Mouse (Mus musculus): Measurements from ENCODE around the gene Dvl2. TPM values are rescaled to one million over a fixed set of nuclear protein-coding genes. Genes with fewer than 3 reads are reported as not detected.
A peak's percentile ranks its signal among the peaks of the same experiment; 100 is the strongest.

Gene Dvl2
- polyA plus RNA-seq, 1 experiment from 2014 or later: 34.9 TPM

- peak overlapping the region; percentile 34 for H3K9ac ChIP-seq (replicated peaks; ENCODE audit: low read length)
- peaks cover 3% of the 10 kb centered on the region for H3K36me3 ChIP-seq (replicated peaks; ENCODE audit: control insufficient read depth, insufficient read depth, low read depth, low read length)
- DNase-seq (ENCODE audit: low spot score) (no peak), ATAC-seq (replicated peaks; ENCODE audit: insufficient number of reproducible peaks, low FRiP score, low TSS enrichment, low read depth) (no peak)
- H3K27ac ChIP-seq (replicated peaks; ENCODE audit: low read depth, low read length): no peak overlapping the region
- H3K4me3 ChIP-seq (ENCODE audit: low read depth, low read length): peak overlapping the region; percentile 99; the same call in 1 of the 2 replicates
- H3K4me2 ChIP-seq (ENCODE audit: low read depth, low read length): peak overlapping the region; percentile 71
- 83% methylated on average over 4 of the region's 4 CpGs for WGBS
- H3K4me1 ChIP-seq (ENCODE audit: control insufficient read depth, insufficient read depth, low read length): peaks cover 4% of the 10 kb centered on the region
- no peaks in the 10 kb centered on the region for H3K27me3 ChIP-seq (ENCODE audit: control insufficient read depth, insufficient read depth, low read length)
- no peaks in the 10 kb centered on the region for H3K9me3 ChIP-seq (replicated peaks; ENCODE audit: control insufficient read depth, low read length)
Observed at GRCm38 (mm10) chr11:69983377-69983776, 17.0 kb upstream of the Dvl2 start.

- no peak for DNase-seq (ENCODE audit: low spot score)
- Histone ChIP-seq H3K4me2 (ENCODE audit: low read depth, low read length) (no peak overlapping the region), H3K4me3 (ENCODE audit: low read depth, low read length) (no peak overlapping the region), H3K36me3 (replicated peaks; ENCODE audit: control insufficient read depth, insufficient read depth, low read depth, low read length) (peaks cover 13% of the 10 kb centered on the region), H3K27me3 (ENCODE audit: control insufficient read depth, insufficient read depth, low read length) (no peaks in the 10 kb centered on the region), H3K9me3 (replicated peaks; ENCODE audit: control insufficient read depth, low read length) (no peaks in the 10 kb centered on the region), H3K27ac (replicated peaks; ENCODE audit: low read depth, low read length) (no peak overlapping the region), H3K4me1 (ENCODE audit: control insufficient read depth, insufficient read depth, low read length) (peaks cover 4% of the 10 kb centered on the region), H3K9ac (replicated peaks; ENCODE audit: low read length) (no peak overlapping the region)
- 90% methylated on average over 8 of the region's 8 CpGs for WGBS
- no peak for ATAC-seq (replicated peaks; ENCODE audit: insufficient number of reproducible peaks, low FRiP score, low TSS enrichment, low read depth)
Observed at GRCm38 (mm10) chr11:69984431-69984830, 16.0 kb upstream of the Dvl2 start.

GRCm38 (mm10) chr11:69989949-69990348 lies 10.4 kb upstream of the Dvl2 start:
- no peak for ATAC-seq (replicated peaks; ENCODE audit: insufficient number of reproducible peaks, low FRiP score, low TSS enrichment, low read depth)
- H3K9ac ChIP-seq (replicated peaks; ENCODE audit: low read length): no peak overlapping the region
- WGBS: 89% methylated on average over 8 of the region's 8 CpGs
- no peaks in the 10 kb centered on the region for H3K9me3 ChIP-seq (replicated peaks; ENCODE audit: control insufficient read depth, low read length)
- H3K36me3 ChIP-seq (replicated peaks; ENCODE audit: control insufficient read depth, insufficient read depth, low read depth, low read length): peaks cover 13% of the 10 kb centered on the region
- 0 out of 2 replicates have a peak overlapping the region, but pooled peaks have one; percentile 81 for H3K27ac ChIP-seq (replicated peaks; ENCODE audit: low read depth, low read length)
- H3K4me3 ChIP-seq (ENCODE audit: low read depth, low read length): no peak overlapping the region
- no peak overlapping the region for H3K4me2 ChIP-seq (ENCODE audit: low read depth, low read length)
- no peaks in the 10 kb centered on the region for H3K27me3 ChIP-seq (ENCODE audit: control insufficient read depth, insufficient read depth, low read length)
- H3K4me1 ChIP-seq (ENCODE audit: control insufficient read depth, insufficient read depth, low read length): no peaks in the 10 kb centered on the region; the same call in 1 of the 2 replicates
- DNase-seq (ENCODE audit: low spot score): no peak

- DNase-seq (ENCODE audit: low spot score) (peak; percentile 97), ATAC-seq (replicated peaks; ENCODE audit: insufficient number of reproducible peaks, low FRiP score, low TSS enrichment, low read depth) (peak; percentile 45)
- Histone ChIP-seq H3K9me3 (replicated peaks; ENCODE audit: control insufficient read depth, low read length) (no peaks in the 10 kb centered on the region), H3K9ac (replicated peaks; ENCODE audit: low read length) (peak within 1 kb of the TSS; percentile 86), H3K36me3 (replicated peaks; ENCODE audit: control insufficient read depth, insufficient read depth, low read depth, low read length) (peaks cover 13% of the 10 kb centered on the region), H3K4me3 (ENCODE audit: low read depth, low read length) (peak within 1 kb of the TSS; percentile 74), H3K27ac (replicated peaks; ENCODE audit: low read depth, low read length) (peak within 1 kb of the TSS; percentile 81), H3K4me1 (ENCODE audit: control insufficient read depth, insufficient read depth, low read length) (no peaks in the 10 kb centered on the region; the same call in 1 of the 2 replicates), H3K27me3 (ENCODE audit: control insufficient read depth, insufficient read depth, low read length) (no peaks in the 10 kb centered on the region), H3K4me2 (ENCODE audit: low read depth, low read length) (peak within 1 kb of the TSS; percentile 82)
- WGBS: under 1% methylated on average over 40 of the region's 40 CpGs
Observed at GRCm38 (mm10) chr11:69990850-69991691, 9.3 kb upstream of the Dvl2 start, which contains the start of gene Gabarap. Gene Gabarap, plus strand, starts transcription at chr11:69991143.

- peaks cover 13% of the 10 kb centered on the region for H3K36me3 ChIP-seq (replicated peaks; ENCODE audit: control insufficient read depth, insufficient read depth, low read depth, low read length)
- ATAC-seq (replicated peaks; ENCODE audit: insufficient number of reproducible peaks, low FRiP score, low TSS enrichment, low read depth): no peak
Observed at GRCm38 (mm10) chr11:69991711-69992110, 8.7 kb upstream of the Dvl2 start.

GRCm38 (mm10) chr11:69992396-69992795 lies 8.0 kb upstream of the Dvl2 start:
- no peak for DNase-seq (ENCODE audit: low spot score)
- H3K27me3 ChIP-seq (ENCODE audit: control insufficient read depth, insufficient read depth, low read length): no peaks in the 10 kb centered on the region
- no peaks in the 10 kb centered on the region for H3K9me3 ChIP-seq (replicated peaks; ENCODE audit: control insufficient read depth, low read length)
- H3K4me1 ChIP-seq (ENCODE audit: control insufficient read depth, insufficient read depth, low read length): no peaks in the 10 kb centered on the region; the same call in 1 of the 2 replicates
- peaks cover 13% of the 10 kb centered on the region for H3K36me3 ChIP-seq (replicated peaks; ENCODE audit: control insufficient read depth, insufficient read depth, low read depth, low read length)
- H3K4me2 ChIP-seq (ENCODE audit: low read depth, low read length): peak overlapping the region; percentile 82
- H3K27ac ChIP-seq (replicated peaks; ENCODE audit: low read depth, low read length): no peak overlapping the region
- ATAC-seq (replicated peaks; ENCODE audit: insufficient number of reproducible peaks, low FRiP score, low TSS enrichment, low read depth): no peak
- WGBS: 85% methylated on average over 10 of the region's 10 CpGs
- H3K4me3 ChIP-seq (ENCODE audit: low read depth, low read length): peak overlapping the region; percentile 74; the same call in 1 of the 2 replicates
- peak overlapping the region; percentile 41; the same call in 1 of the 2 replicates for H3K9ac ChIP-seq (replicated peaks; ENCODE audit: low read length)

More at GRCm38 (mm10) chr11:69991711-69992110, 8.7 kb upstream of the Dvl2 start:
- 0% methylated on average over 15 of the region's 15 CpGs for WGBS
- peak overlapping the region; percentile 82 for H3K4me2 ChIP-seq (ENCODE audit: low read depth, low read length)
- H3K4me3 ChIP-seq (ENCODE audit: low read depth, low read length): peak overlapping the region; percentile 74
- no peaks in the 10 kb centered on the region for H3K9me3 ChIP-seq (replicated peaks; ENCODE audit: control insufficient read depth, low read length)
- no peak for DNase-seq (ENCODE audit: low spot score)
- peak overlapping the region; percentile 81 for H3K27ac ChIP-seq (replicated peaks; ENCODE audit: low read depth, low read length)
- H3K9ac ChIP-seq (replicated peaks; ENCODE audit: low read length): peak overlapping the region; percentile 86
- H3K27me3 ChIP-seq (ENCODE audit: control insufficient read depth, insufficient read depth, low read length): no peaks in the 10 kb centered on the region
- no peaks in the 10 kb centered on the region; the same call in 1 of the 2 replicates for H3K4me1 ChIP-seq (ENCODE audit: control insufficient read depth, insufficient read depth, low read length)

GRCm38 (mm10) chr11:69992932-69993331 lies 7.5 kb upstream of the Dvl2 start:
- Histone ChIP-seq H3K27ac (replicated peaks; ENCODE audit: low read depth, low read length) (no peak overlapping the region), H3K9me3 (replicated peaks; ENCODE audit: control insufficient read depth, low read length) (no peaks in the 10 kb centered on the region), H3K4me2 (ENCODE audit: low read depth, low read length) (no peak overlapping the region; the same call in 1 of the 2 replicates), H3K27me3 (ENCODE audit: control insufficient read depth, insufficient read depth, low read length) (no peaks in the 10 kb centered on the region), H3K9ac (replicated peaks; ENCODE audit: low read length) (no peak overlapping the region), H3K4me3 (ENCODE audit: low read depth, low read length) (no peak overlapping the region), H3K4me1 (ENCODE audit: control insufficient read depth, insufficient read depth, low read length) (no peaks in the 10 kb centered on the region; the same call in 1 of the 2 replicates), H3K36me3 (replicated peaks; ENCODE audit: control insufficient read depth, insufficient read depth, low read depth, low read length) (peaks cover 13% of the 10 kb centered on the region)
- DNase-seq (ENCODE audit: low spot score) (no peak), ATAC-seq (replicated peaks; ENCODE audit: insufficient number of reproducible peaks, low FRiP score, low TSS enrichment, low read depth) (no peak)
- WGBS: 82% methylated on average over 3 of the region's 3 CpGs

Measured in embryonic facial prominence, embryonic 11.5 days (tissue).